Mouse (Mus musculus) gastrocnemius, postnatal 25 days (tissue): ENCODE results near the gene Slc22a14. TPM values are rescaled to one million over a fixed set of nuclear protein-coding genes. Genes with fewer than 3 reads are reported as not detected.
"Not testable (repeated sequence)": the region's sequence is repeated elsewhere in the genome, so short reads cannot be mapped to it uniquely, and the experiment has no call there.

Experiments used
- DNase-seq: peaks from one replicate; pipeline ENCODE4 v3.0.0; 2022
- total RNA-seq, 2 experiments: library from RNA; stranded (reverse); gene quantifications; 1 replicate in 1 of 2; 2 replicates in 1 of 2; pipeline ENCODE4 v1.2.3; 2021

The Slc22a14 gene
- total RNA-seq, 2 experiments from 2014 or later, result not detected

GRCm38 (mm10) chr9:119260825-119261224 lies 104.5 kb downstream of the Slc22a14 start:
- DNase-seq, result no peak

- DNase-seq, result no peak
These were observed 106.6 kb downstream of the Slc22a14 start for GRCm38 (mm10) chr9:119258785-119259184.

GRCm38 (mm10) chr9:119258128-119258527 lies 107.2 kb downstream of the Slc22a14 start:
- no peak for DNase-seq

GRCm38 (mm10) chr9:119256161-119256560 lies 109.2 kb downstream of the Slc22a14 start:
- DNase-seq, result no peak

GRCm38 (mm10) chr9:119255096-119255495 lies 110.3 kb downstream of the Slc22a14 start:
- no peak for DNase-seq

- no peak for DNase-seq
These were observed 111.2 kb downstream of the Slc22a14 start for GRCm38 (mm10) chr9:119254187-119254586.

GRCm38 (mm10) chr9:119247996-119248395 lies 117.4 kb downstream of the Slc22a14 start:
- DNase-seq, result no peak

GRCm38 (mm10) chr9:119246826-119247225 lies 118.5 kb downstream of the Slc22a14 start:
- DNase-seq, result peak; percentile 19

GRCm38 (mm10) chr9:119243981-119244380 lies 121.4 kb downstream of the Slc22a14 start:
- no peak for DNase-seq

GRCm38 (mm10) chr9:119241169-119241865 lies 124.0 kb downstream of the Slc22a14 start:
- no peak for DNase-seq

- DNase-seq, result no peak
These were observed 124.9 kb downstream of the Slc22a14 start for GRCm38 (mm10) chr9:119240286-119240997.

- DNase-seq, result no peak
These were observed 126.1 kb downstream of the Slc22a14 start for GRCm38 (mm10) chr9:119239274-119239673.

- no peak for DNase-seq
These were observed 126.6 kb downstream of the Slc22a14 start for GRCm38 (mm10) chr9:119238796-119239195.

- DNase-seq, result no peak
These were observed 133.8 kb downstream of the Slc22a14 start for GRCm38 (mm10) chr9:119231552-119231951.

- no peak for DNase-seq
These were observed 134.5 kb downstream of the Slc22a14 start for GRCm38 (mm10) chr9:119230829-119231228.

GRCm38 (mm10) chr9:119220249-119220648 lies 145.1 kb downstream of the Slc22a14 start:
- DNase-seq, result no peak

- DNase-seq, result no peak
These were observed 145.7 kb downstream of the Slc22a14 start for GRCm38 (mm10) chr9:119219667-119220066.

- not testable (repeated sequence) for DNase-seq
These were observed 150.0 kb downstream of the Slc22a14 start for GRCm38 (mm10) chr9:119215341-119215740.

- DNase-seq, result no peak
These were observed 150.8 kb downstream of the Slc22a14 start for GRCm38 (mm10) chr9:119214601-119215000.

GRCm38 (mm10) chr9:119212996-119213395 lies 152.4 kb downstream of the Slc22a14 start:
- no peak for DNase-seq

GRCm38 (mm10) chr9:119208998-119209397 lies 156.4 kb downstream of the Slc22a14 start, which contains the start of gene Slc22a13:
Gene Slc22a13 (minus strand): TSS chr9:119209098.
- DNase-seq, result no peak

GRCm38 (mm10) chr9:119207113-119207512 lies 158.2 kb downstream of the Slc22a14 start:
- no peak for DNase-seq

GRCm38 (mm10) chr9:119206666-119207065 lies 158.7 kb downstream of the Slc22a14 start:
- DNase-seq, result no peak

- DNase-seq, result no peak
These were observed 159.6 kb downstream of the Slc22a14 start for GRCm38 (mm10) chr9:119205756-119206155.
